Mouse (Mus musculus) CH12.LX (cell line): ENCODE measurements around the gene Rmdn2. TPM values are rescaled to one million over a fixed set of nuclear protein-coding genes. Genes with fewer than 3 reads are reported as not detected.

ENCODE experiments used
- DNase-seq: peaks from one replicate; pipeline ENCODE4 v3.0.0-alpha.2; 2013; ENCODE audit errors: extremely low read depth
- H3K27ac ChIP-seq: 2 replicates; pipeline ENCODE4 v1.5.1; 2012; ENCODE audit warnings: low read depth, mild to moderate bottlenecking, control low read depth, moderate library complexity; ENCODE audit not compliant: insufficient read depth
- H3K27me3 ChIP-seq: replicated peaks from 2 replicates; pipeline ENCODE3; 2012; ENCODE audit warnings: inconsistent platforms
- H3K36me3 ChIP-seq, 2 experiments: replicated peaks in 1 of 2; 2 replicates each; pipeline versions ENCODE3 to v1.6.1; 2012; ENCODE audit warnings: inconsistent platforms in 1 of 2, low read length in 1 of 2, mild to moderate bottlenecking in 1 of 2, mixed read lengths in 1 of 2, moderate library complexity in 1 of 2; ENCODE audit not compliant: control insufficient read depth in 1 of 2, insufficient read depth in 1 of 2
- H3K4me1 ChIP-seq, 2 experiments: 2 replicates each; pipeline ENCODE4 v1.6.1; 2012; ENCODE audit warnings: inconsistent platforms in 1 of 2, moderate library complexity in 1 of 2; ENCODE audit not compliant: insufficient read depth in 2 of 2, control insufficient read depth in 1 of 2
- H3K4me2 ChIP-seq: 2 replicates; pipeline ENCODE4 v1.6.1; 2012; ENCODE audit warnings: low read depth, mild to moderate bottlenecking, control low read depth; ENCODE audit not compliant: poor library complexity, insufficient read depth, severe bottlenecking
- H3K4me3 ChIP-seq, 3 experiments: fragments of 150-350 bp in 1 of 3; sonication (generic) in 1 of 3; replicated peaks in 1 of 3; 2 replicates each; pipeline versions ENCODE3 to v1.5.1; 2011 to 2012; ENCODE audit warnings: low read depth in 2 of 3, low read length in 2 of 3, mild to moderate bottlenecking in 2 of 3, moderate library complexity in 2 of 3, control low read depth in 1 of 3, improper control_type of control experiment in 1 of 3, inconsistent platforms in 1 of 3, mixed read lengths in 1 of 3; ENCODE audit not compliant: poor library complexity in 1 of 3
- H3K79me2 ChIP-seq: replicated peaks from 2 replicates; pipeline ENCODE4 v1.6.1; 2012; ENCODE audit warnings: mild to moderate bottlenecking, moderate library complexity; ENCODE audit not compliant: control insufficient read depth, poor library complexity, insufficient read depth, severe bottlenecking; ENCODE audit errors: extremely low read depth
- H3K9ac ChIP-seq: 2 replicates; pipeline ENCODE4 v1.6.1; 2012; ENCODE audit warnings: low read depth, mild to moderate bottlenecking, control low read depth, moderate library complexity; ENCODE audit not compliant: insufficient read depth
- H3K9me3 ChIP-seq: replicated peaks from 2 replicates; pipeline ENCODE3; 2012; ENCODE audit warnings: low read length, inconsistent platforms, mixed read lengths
- CHD1 ChIP-seq: IDR thresholded peaks from 2 replicates; pipeline ENCODE4 v1.6.1; 2012; ENCODE audit warnings: low read depth, low read length, improper control_type of control experiment, inconsistent platforms
- CTCF ChIP-seq, 2 experiments: IDR thresholded peaks in 1 of 2; conservative IDR thresholded peaks in 1 of 2; 2 replicates each; pipeline ENCODE4 v1.5.1; 2011 to 2012; ENCODE audit warnings: low read depth in 2 of 2, low read length in 2 of 2, improper control_type of control experiment in 1 of 2, inconsistent platforms in 1 of 2, mild to moderate bottlenecking in 1 of 2, moderate library complexity in 1 of 2
- EP300 ChIP-seq: IDR thresholded peaks from 2 replicates; pipeline ENCODE4 v1.6.1; 2011; ENCODE audit warnings: low read length, improper control_type of control experiment
- ETS1 ChIP-seq: conservative IDR thresholded peaks from 2 replicates; pipeline ENCODE4 v1.6.1; 2012; ENCODE audit warnings: low read depth, mild to moderate bottlenecking, inconsistent platforms, low read length, improper control_type of control experiment, moderate library complexity
- IRF4 ChIP-seq: IDR thresholded peaks from 2 replicates; pipeline ENCODE4 v1.6.1; 2014; ENCODE audit warnings: low read depth, mild to moderate bottlenecking, inconsistent platforms, low read length, improper control_type of control experiment
- JUN ChIP-seq: IDR thresholded peaks from 2 replicates; pipeline ENCODE4 v1.6.1; 2011; ENCODE audit warnings: low read depth, mild to moderate bottlenecking, low read length, improper control_type of control experiment, moderate library complexity; ENCODE audit not compliant: insufficient read depth
- JUND ChIP-seq: conservative IDR thresholded peaks from 2 replicates; pipeline ENCODE4 v1.6.1; 2011; ENCODE audit warnings: low read depth, low read length, improper control_type of control experiment
- MAFK ChIP-seq: IDR thresholded peaks from 2 replicates; pipeline ENCODE4 v1.6.1; 2011; ENCODE audit warnings: low read length, improper control_type of control experiment; ENCODE audit not compliant: insufficient replicate concordance
- MAX ChIP-seq: IDR thresholded peaks from 2 replicates; pipeline ENCODE4 v1.6.1; 2011; ENCODE audit warnings: low read length, improper control_type of control experiment
- MAZ ChIP-seq: IDR thresholded peaks from 2 replicates; pipeline ENCODE4 v1.6.1; 2012; ENCODE audit warnings: low read depth, mild to moderate bottlenecking, inconsistent platforms, low read length, improper control_type of control experiment, moderate library complexity
- MYC ChIP-seq: IDR thresholded peaks from 2 replicates; pipeline ENCODE4 v1.6.1; 2011; ENCODE audit warnings: low read depth, mild to moderate bottlenecking, improper control_type of control experiment, low read length
- NELFE ChIP-seq: IDR thresholded peaks from 2 replicates; pipeline ENCODE4 v1.6.1; 2011; ENCODE audit warnings: low read depth, low read length, improper control_type of control experiment
- NRF1 ChIP-seq: IDR thresholded peaks from 2 replicates; pipeline ENCODE4 v1.6.1; 2014; ENCODE audit warnings: low read depth, mild to moderate bottlenecking, inconsistent platforms, low read length, improper control_type of control experiment, moderate library complexity
- SMC3 ChIP-seq: IDR thresholded peaks from 2 replicates; pipeline ENCODE4 v1.6.1; 2011; ENCODE audit warnings: low read depth, low read length, improper control_type of control experiment
- TCF12 ChIP-seq: IDR thresholded peaks from 2 replicates; pipeline ENCODE4 v1.6.1; 2014; ENCODE audit warnings: low read depth, mild to moderate bottlenecking, inconsistent platforms, low read length, improper control_type of control experiment
- ZKSCAN1 ChIP-seq: IDR thresholded peaks from 2 replicates; pipeline ENCODE4 v1.6.1; 2012; ENCODE audit warnings: low read depth, inconsistent platforms, low read length, improper control_type of control experiment, borderline replicate concordance
- ZNF384 ChIP-seq: IDR thresholded peaks from 2 replicates; pipeline ENCODE4 v1.6.1; 2012; ENCODE audit warnings: low read depth, low read length, improper control_type of control experiment, inconsistent platforms
- dilution Hi-C: fragments of 300-500 bp; cut with MboI; formaldehyde crosslinking; loops from 2 replicates; pipeline ENCODE4 v1.14.3; 2020; ENCODE audit warnings: low sequenced_read_pairs; ENCODE audit not compliant: extremely low pct_unique_long_range_greater_than_20kb, extremely low pct_ligation_motif_present
- in situ Hi-C: fragments of 300-500 bp; cut with MboI; formaldehyde crosslinking; loops from 3 replicates; pipeline ENCODE4 v1.14.3; 2019; ENCODE audit warnings: low sequenced_read_pairs, low pct_ligation_motif_present, low pct_unique_long_range_greater_than_20kb, mixed read lengths
- polyA plus RNA-seq: library from polyadenylated mRNA; unstranded; fragments of >175 nt; gene quantifications from 2 replicates; pipeline ENCODE4 v1.2.1, GENCODE M21; 2012; ENCODE audit warnings: low read depth; ENCODE audit not compliant: insufficient read length
- total RNA-seq, 2 experiments: library from RNA; depleted of rRNA; stranded (reverse); fragments of 300-350 nt in 1 of 2; fragments of >200 nt in 1 of 2; gene quantifications; 2 replicates each; pipeline ENCODE4 v1.2.3; 2012 to 2014

The Rmdn2 gene
- total and polyA plus RNA-seq, 3 experiments, result 0.59 to 3.0 (median 2.2) TPM

GRCm38 (mm10) chr17:79657785-79658184 is 46.1 kb downstream of the Rmdn2 start:
- TF ChIP-seq CTCF (conservative IDR thresholded peaks at IDR 0.05 in 1 of 2, IDR thresholded peaks at IDR 0.05 in 1 of 2; ENCODE audit: low read depth in 2 of 2, low read length in 2 of 2) (no peak), NELFE (no peak), TCF12 (no peak)
- in situ Hi-C loops, result no loop called here
- no peak overlapping the region for H3K4me2 ChIP-seq
- H3K27ac ChIP-seq, result no peak overlapping the region
- H3K79me2 ChIP-seq, result no peaks in the 10 kb centered on the region
- H3K4me1 ChIP-seq, result peaks cover 0 to 12% of the 10 kb centered on the region in 2 experiments; a peak in 1 of 4 replicates
- no peaks in the 10 kb centered on the region for H3K9me3 ChIP-seq
- dilution Hi-C loops, result no loop called here
- no peak overlapping the region for H3K4me3 ChIP-seq
- DNase-seq, result peak; percentile 33
- no peaks in the 10 kb centered on the region for H3K27me3 ChIP-seq
- no peaks in the 10 kb centered on the region for H3K36me3 ChIP-seq
- H3K9ac ChIP-seq, result no peak overlapping the region

GRCm38 (mm10) chr17:79658452-79658851 is 46.8 kb downstream of the Rmdn2 start:
- in situ Hi-C loops, result no loop called here
- H3K27ac ChIP-seq, result no peak overlapping the region
- dilution Hi-C loops, result no loop called here
- no peak for DNase-seq
- no peak overlapping the region for H3K4me2 ChIP-seq
- no peaks in the 10 kb centered on the region for H3K27me3 ChIP-seq
- no peak overlapping the region for H3K9ac ChIP-seq
- TF ChIP-seq NRF1, result no peak
- no peak for TF ChIP-seq IRF4
- no peak for TF ChIP-seq CHD1
- no peak for TF ChIP-seq ETS1
- TF ChIP-seq JUN, result no peak
- TF ChIP-seq MAZ, result no peak
- TF ChIP-seq JUND, result no peak
- no peak for TF ChIP-seq MAX
- TF ChIP-seq ZKSCAN1, result no peak
- no peak for TF ChIP-seq SMC3
- TF ChIP-seq EP300, result no peak
- no peak for TF ChIP-seq NELFE
- no peak for TF ChIP-seq ZNF384
- TF ChIP-seq MAFK, result no peak
- no peak for TF ChIP-seq MYC
- H3K36me3 ChIP-seq, result no peaks in the 10 kb centered on the region
- H3K4me1 ChIP-seq, result peaks cover 0 to 12% of the 10 kb centered on the region in 2 experiments; a peak in 1 of 4 replicates
- no peak overlapping the region for H3K4me3 ChIP-seq
- no peaks in the 10 kb centered on the region for H3K79me2 ChIP-seq
- H3K9me3 ChIP-seq, result no peaks in the 10 kb centered on the region
